Mouse (Mus musculus): ENCODE measurements around the gene Slc35e2. TPM values are rescaled to one million over a fixed set of nuclear protein-coding genes. Genes with fewer than 3 reads are reported as not detected.
A peak's percentile ranks its signal among the peaks of the same experiment; 100 is the strongest.
"Not testable (repeated sequence)": the region's sequence is repeated elsewhere in the genome, so short reads cannot be mapped to it uniquely, and the experiment has no call there.

Slc35e2 gene
- polyA plus RNA-seq, 1 experiment from 2014 or later, result 17.0 TPM

DNA sequence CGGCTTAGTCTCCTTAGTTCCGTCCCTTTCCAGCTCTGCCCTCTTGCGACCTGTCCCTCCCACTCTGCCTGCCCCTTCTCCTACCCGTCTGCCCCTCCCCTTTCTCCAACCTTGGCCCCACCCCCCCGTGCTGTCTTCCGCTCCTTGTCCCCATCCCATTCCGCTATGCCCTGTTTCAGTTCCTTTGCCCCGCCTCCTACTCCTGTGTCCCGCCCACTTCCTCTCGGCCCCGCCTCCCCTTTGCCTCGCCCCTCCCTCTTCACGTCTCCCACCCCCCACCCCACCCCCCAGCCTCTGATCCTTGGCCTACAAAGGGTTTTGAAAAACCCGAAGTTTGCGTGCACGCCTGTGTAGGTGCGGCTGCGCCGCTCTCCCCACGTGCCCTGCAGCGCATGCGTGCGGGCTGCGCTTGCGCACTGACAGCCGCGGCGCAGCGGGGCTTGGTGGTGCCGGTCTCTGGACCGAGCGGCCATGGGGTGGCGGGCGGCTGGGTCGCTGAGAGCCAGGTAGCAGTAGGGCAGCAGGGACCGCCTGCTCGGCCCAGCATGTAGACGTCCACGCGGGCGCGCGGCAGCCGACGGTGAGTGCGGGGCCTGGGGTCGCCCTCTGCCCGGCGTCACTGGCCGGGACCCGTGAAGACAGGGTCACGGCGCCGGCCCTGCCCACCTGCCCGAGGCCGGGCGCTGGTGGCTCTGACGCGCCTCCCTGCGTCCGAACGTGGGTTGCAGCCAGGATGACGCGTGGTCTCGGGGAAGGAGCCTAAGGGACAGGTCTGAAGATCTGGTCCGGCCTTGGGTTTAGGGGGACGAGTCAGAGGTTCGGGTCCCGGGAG is 37.6 kb upstream of the Slc35e2 start:
- peaks cover 4% of the 10 kb centered on the region for H3K4me1 ChIP-seq (replicated peaks; ENCODE audit: control insufficient read depth, insufficient read depth, low read length)
- H3K9ac ChIP-seq (ENCODE audit: low read depth, low read length), result peak overlapping the region; percentile 82
- peak overlapping the region; percentile 75 for H3K4me2 ChIP-seq (replicated peaks; ENCODE audit: low read depth, low read length)
- DNase-seq (ENCODE audit: low spot score) (peak; percentile 97), ATAC-seq (ENCODE audit: low FRiP score) (peak; percentile 96)
- H3K27ac ChIP-seq (ENCODE audit: low read depth, low read length), result peak overlapping the region; percentile 89
- H3K27me3 ChIP-seq (ENCODE audit: control insufficient read depth, insufficient read depth, low read length), result no peaks in the 10 kb centered on the region
- no peaks in the 10 kb centered on the region for H3K9me3 ChIP-seq (ENCODE audit: control insufficient read depth, low read length)
- H3K36me3 ChIP-seq (ENCODE audit: control insufficient read depth, insufficient read depth, low read length), result peaks cover 8% of the 10 kb centered on the region; the same call in 1 of the 2 replicates
- H3K4me3 ChIP-seq (ENCODE audit: low read depth, low read length), result peak overlapping the region; percentile 65
- under 1% methylated on average over 68 of the region's 69 CpGs for WGBS

DNA sequence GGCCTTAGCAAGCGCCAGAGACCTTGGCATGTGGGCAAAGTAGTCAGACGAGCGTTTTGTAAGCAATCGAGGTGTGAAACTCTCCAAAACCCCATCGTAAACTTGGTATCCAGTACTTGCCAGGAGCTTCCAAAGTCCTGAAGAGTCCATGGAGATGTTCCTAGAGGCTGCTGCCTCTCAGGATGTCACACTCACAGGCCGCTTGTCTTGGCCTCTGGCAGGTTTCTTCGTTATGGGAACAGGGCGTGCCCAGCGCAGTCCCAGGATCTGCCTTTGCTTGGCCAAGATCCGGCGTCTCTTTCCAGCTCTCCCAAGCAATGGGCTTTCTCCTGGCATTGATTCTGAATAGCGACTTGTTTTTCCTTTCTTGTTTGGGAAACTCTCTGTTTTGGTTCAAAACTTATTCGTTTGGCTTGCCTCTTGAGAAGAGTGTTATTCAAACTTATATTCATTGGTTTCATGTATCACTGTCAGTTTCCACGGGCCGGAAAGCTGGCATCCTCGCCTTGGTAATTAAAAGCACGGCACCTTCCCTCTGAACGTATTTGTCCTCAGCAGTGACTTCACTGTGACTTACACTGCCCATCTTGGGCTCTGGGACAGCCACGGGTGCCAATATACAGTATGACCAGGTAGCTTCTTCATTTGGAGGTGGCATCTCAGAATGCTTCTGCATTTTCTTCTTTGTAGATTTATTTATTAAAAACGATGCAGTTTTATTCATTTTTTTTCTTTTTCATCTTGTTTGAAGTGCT is 36.7 kb upstream of the Slc35e2 start:
- peaks cover 3% of the 10 kb centered on the region; the same call in 1 of the 2 replicates for H3K36me3 ChIP-seq (ENCODE audit: control insufficient read depth, insufficient read depth, low read length)
- no peak for DNase-seq (ENCODE audit: low spot score)
- H3K9me3 ChIP-seq (ENCODE audit: control insufficient read depth, low read length), result no peaks in the 10 kb centered on the region
- no peak for ATAC-seq (ENCODE audit: low FRiP score)
- peak overlapping the region; percentile 89 for H3K27ac ChIP-seq (ENCODE audit: low read depth, low read length)
- 16% methylated on average over 20 of the region's 20 CpGs for WGBS
- peaks cover 4% of the 10 kb centered on the region for H3K4me1 ChIP-seq (replicated peaks; ENCODE audit: control insufficient read depth, insufficient read depth, low read length)
- peak overlapping the region; percentile 65 for H3K4me3 ChIP-seq (ENCODE audit: low read depth, low read length)
- H3K4me2 ChIP-seq (replicated peaks; ENCODE audit: low read depth, low read length), result peak overlapping the region; percentile 75
- H3K27me3 ChIP-seq (ENCODE audit: control insufficient read depth, insufficient read depth, low read length), result no peaks in the 10 kb centered on the region
- H3K9ac ChIP-seq (ENCODE audit: low read depth, low read length), result peak overlapping the region; percentile 82

DNA sequence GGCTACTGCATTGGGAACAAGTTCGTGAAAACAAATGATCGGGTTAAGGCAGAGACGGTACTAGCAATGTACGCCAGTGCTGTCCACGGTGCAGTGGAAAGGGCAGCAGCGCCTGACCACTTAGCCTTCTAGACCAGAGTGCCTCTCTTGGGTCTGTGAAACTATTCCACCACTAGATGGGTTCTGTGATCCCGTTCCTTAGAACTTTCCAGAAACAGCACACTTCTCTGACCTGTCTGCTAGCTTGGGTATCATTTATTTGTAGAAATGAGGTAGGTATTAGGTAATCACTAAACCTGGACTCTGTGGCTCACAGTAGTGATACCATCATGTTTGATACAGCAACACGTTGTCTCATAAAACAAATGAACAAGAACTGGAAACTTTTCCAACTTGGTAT is 34.7 kb upstream of the Slc35e2 start:
- H3K9ac ChIP-seq (ENCODE audit: low read depth, low read length), result no peak overlapping the region
- WGBS, result 73% methylated on average over 8 of the region's 8 CpGs
- H3K4me1 ChIP-seq (replicated peaks; ENCODE audit: control insufficient read depth, insufficient read depth, low read length), result peaks cover 4% of the 10 kb centered on the region
- ATAC-seq (ENCODE audit: low FRiP score) (no peak), DNase-seq (ENCODE audit: low spot score) (no peak)
- H3K27ac ChIP-seq (ENCODE audit: low read depth, low read length), result no peak overlapping the region
- H3K4me3 ChIP-seq (ENCODE audit: low read depth, low read length), result no peak overlapping the region
- H3K27me3 ChIP-seq (ENCODE audit: control insufficient read depth, insufficient read depth, low read length), result no peaks in the 10 kb centered on the region
- H3K36me3 ChIP-seq (ENCODE audit: control insufficient read depth, insufficient read depth, low read length), result no peaks in the 10 kb centered on the region
- H3K4me2 ChIP-seq (replicated peaks; ENCODE audit: low read depth, low read length), result no peak overlapping the region
- H3K9me3 ChIP-seq (ENCODE audit: control insufficient read depth, low read length), result no peaks in the 10 kb centered on the region

DNA sequence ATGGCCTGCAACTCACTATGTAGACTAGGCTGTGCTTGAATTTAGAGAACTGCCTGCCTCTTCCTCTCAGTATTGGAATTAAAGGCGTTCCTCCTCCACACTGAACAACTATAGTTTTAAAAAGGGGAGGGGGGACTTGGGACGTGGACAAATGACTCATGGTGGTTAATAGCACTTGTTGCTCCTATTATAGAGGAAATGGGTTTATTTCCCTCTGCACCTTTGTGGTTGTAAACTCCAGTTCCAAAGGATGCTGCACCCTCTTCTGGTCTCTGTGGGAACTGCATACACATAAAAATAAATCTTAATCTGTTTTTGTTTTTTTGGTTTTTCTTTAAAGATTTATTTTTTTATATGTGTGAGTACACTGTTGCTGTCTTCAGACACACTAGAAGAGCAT is 33.0 kb upstream of the Slc35e2 start:
- Histone ChIP-seq H3K4me3 (ENCODE audit: low read depth, low read length) (no peak overlapping the region), H3K9me3 (ENCODE audit: control insufficient read depth, low read length) (no peaks in the 10 kb centered on the region), H3K9ac (ENCODE audit: low read depth, low read length) (no peak overlapping the region), H3K27ac (ENCODE audit: low read depth, low read length) (no peak overlapping the region), H3K4me2 (replicated peaks; ENCODE audit: low read depth, low read length) (no peak overlapping the region), H3K36me3 (ENCODE audit: control insufficient read depth, insufficient read depth, low read length) (no peaks in the 10 kb centered on the region), H3K4me1 (replicated peaks; ENCODE audit: control insufficient read depth, insufficient read depth, low read length) (no peaks in the 10 kb centered on the region; the same call in 1 of the 2 replicates), H3K27me3 (ENCODE audit: control insufficient read depth, insufficient read depth, low read length) (no peaks in the 10 kb centered on the region)
- DNase-seq (ENCODE audit: low spot score) (peak; percentile 40), ATAC-seq (ENCODE audit: low FRiP score) (no peak)
- 34% methylated on average over 2 of the region's 2 CpGs for WGBS

DNA sequence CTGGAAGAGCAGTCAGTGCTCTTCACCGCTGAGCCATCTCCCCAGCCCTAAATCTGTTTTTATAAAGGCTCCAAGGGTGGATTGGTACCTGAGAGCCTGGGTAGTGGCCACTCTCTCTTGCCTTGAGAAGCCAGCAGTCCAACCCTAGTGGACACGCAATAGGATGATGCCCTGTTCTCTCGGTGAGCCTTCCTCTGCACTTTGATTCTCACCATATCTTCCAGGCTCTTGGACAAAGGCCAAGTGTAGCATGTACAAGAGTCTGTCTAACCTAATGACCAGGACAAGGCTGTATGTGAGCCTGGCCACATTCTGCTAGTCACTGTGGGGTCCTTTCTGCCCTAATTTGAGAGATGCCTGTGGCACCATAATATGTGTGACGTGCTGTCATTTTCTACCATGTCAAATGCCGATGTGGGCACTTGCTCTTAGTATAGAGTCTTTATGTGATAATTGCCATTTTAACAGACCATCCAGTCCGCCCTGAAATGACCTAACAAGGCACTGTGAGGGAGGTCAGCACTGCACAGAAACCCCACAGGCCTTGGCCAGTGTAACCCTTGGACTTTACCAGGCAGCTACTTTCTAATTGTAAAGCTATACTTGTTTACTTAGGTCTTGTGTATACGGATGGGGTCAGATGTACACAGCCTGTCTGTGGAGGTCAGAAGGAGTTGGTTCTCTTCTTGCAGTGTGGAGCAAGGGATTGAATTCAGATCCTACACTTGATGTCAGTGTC is 32.4 kb upstream of the Slc35e2 start:
- H3K9me3 ChIP-seq (ENCODE audit: control insufficient read depth, low read length), result no peaks in the 10 kb centered on the region
- no peaks in the 10 kb centered on the region for H3K36me3 ChIP-seq (ENCODE audit: control insufficient read depth, insufficient read depth, low read length)
- H3K4me1 ChIP-seq (replicated peaks; ENCODE audit: control insufficient read depth, insufficient read depth, low read length), result no peaks in the 10 kb centered on the region; the same call in 1 of the 2 replicates
- DNase-seq (ENCODE audit: low spot score) (no peak), ATAC-seq (ENCODE audit: low FRiP score) (no peak)
- 92% methylated on average over 7 of the region's 7 CpGs for WGBS
- H3K27ac ChIP-seq (ENCODE audit: low read depth, low read length), result no peak overlapping the region
- H3K27me3 ChIP-seq (ENCODE audit: control insufficient read depth, insufficient read depth, low read length), result no peaks in the 10 kb centered on the region
- no peak overlapping the region for H3K4me2 ChIP-seq (replicated peaks; ENCODE audit: low read depth, low read length)
- H3K9ac ChIP-seq (ENCODE audit: low read depth, low read length), result no peak overlapping the region
- H3K4me3 ChIP-seq (ENCODE audit: low read depth, low read length), result no peak overlapping the region

DNA sequence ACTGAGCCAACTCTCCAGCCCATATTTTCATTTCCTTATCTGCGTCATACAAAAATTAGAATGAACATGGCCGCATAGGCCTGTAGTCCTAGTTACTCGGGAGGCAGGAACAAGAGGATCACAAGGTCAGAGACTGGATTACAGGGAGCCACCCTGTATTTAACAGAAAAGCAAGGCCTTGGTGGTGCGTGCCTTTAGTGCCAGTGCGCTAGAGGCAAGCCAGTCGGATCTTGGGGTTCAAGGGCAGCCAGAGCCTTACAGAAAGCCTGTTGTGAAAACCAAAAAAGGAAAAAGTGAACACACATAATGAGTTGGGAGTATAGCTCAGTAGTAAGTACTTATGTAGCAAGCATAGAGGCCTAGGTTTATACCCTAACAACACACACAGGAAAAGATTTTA is 31.4 kb upstream of the Slc35e2 start:
- 94% methylated on average over 6 of the region's 6 CpGs for WGBS
- ATAC-seq (ENCODE audit: low FRiP score), result no peak

DNA sequence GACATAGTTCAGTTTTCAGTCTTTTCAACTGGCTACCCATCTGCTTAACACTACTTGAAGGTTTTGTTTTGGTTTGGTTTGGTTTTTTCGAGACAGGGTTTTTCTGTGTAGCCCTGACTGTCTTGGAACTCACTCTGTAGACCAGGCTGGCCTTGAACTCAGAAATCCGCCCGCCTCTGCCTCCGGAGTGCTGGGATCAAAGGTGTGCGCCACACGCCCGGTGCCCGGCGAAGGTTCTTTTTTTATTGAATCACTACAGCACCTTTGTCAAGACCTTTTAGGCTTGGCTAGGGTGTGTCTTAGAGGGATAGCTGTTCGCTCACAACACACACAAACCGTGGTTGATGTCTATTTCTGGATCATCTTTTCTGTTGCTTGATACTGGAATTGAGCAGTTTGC is 30.9 kb upstream of the Slc35e2 start:
- ATAC-seq (ENCODE audit: low FRiP score); DNase-seq (ENCODE audit: low spot score): not testable (repeated sequence)
- 93% methylated on average over 11 of the region's 11 CpGs for WGBS

More for the DNA sequence above, 31.4 kb upstream of the Slc35e2 start:
- H3K4me2 ChIP-seq (replicated peaks; ENCODE audit: low read depth, low read length), result no peak overlapping the region
- H3K36me3 ChIP-seq (ENCODE audit: control insufficient read depth, insufficient read depth, low read length), result no peaks in the 10 kb centered on the region
- no peak for DNase-seq (ENCODE audit: low spot score)
- H3K9me3 ChIP-seq (ENCODE audit: control insufficient read depth, low read length), result no peaks in the 10 kb centered on the region
- H3K4me3 ChIP-seq (ENCODE audit: low read depth, low read length), result no peak overlapping the region
- H3K9ac ChIP-seq (ENCODE audit: low read depth, low read length), result no peak overlapping the region
- no peaks in the 10 kb centered on the region for H3K4me1 ChIP-seq (replicated peaks; ENCODE audit: control insufficient read depth, insufficient read depth, low read length)
- no peak overlapping the region for H3K27ac ChIP-seq (ENCODE audit: low read depth, low read length)
- H3K27me3 ChIP-seq (ENCODE audit: control insufficient read depth, insufficient read depth, low read length), result no peaks in the 10 kb centered on the region

DNA sequence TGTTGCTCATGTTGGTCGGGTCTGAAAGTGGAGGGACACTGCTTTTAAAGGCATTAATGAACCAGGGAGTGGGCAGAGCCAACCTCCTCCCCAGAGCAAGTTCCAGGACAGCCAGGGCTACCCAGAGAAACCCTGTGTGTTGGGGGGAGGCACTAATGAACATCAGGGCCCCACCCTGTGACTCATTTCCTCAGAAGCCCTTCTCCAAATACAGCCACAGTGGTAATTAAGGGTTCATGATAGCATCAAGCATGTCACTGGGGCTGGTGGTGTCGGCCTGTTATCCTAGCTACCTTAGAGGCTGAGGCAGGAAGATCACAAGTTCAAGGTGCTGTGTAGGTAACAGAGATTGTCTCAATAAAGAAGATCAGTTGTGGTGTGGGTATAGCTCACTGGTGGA is 29.8 kb upstream of the Slc35e2 start:
- Histone ChIP-seq H3K36me3 (ENCODE audit: control insufficient read depth, insufficient read depth, low read length) (no peaks in the 10 kb centered on the region), H3K4me3 (ENCODE audit: low read depth, low read length) (no peak overlapping the region), H3K9me3 (ENCODE audit: control insufficient read depth, low read length) (no peaks in the 10 kb centered on the region), H3K27ac (ENCODE audit: low read depth, low read length) (no peak overlapping the region), H3K4me1 (replicated peaks; ENCODE audit: control insufficient read depth, insufficient read depth, low read length) (no peaks in the 10 kb centered on the region), H3K4me2 (replicated peaks; ENCODE audit: low read depth, low read length) (no peak overlapping the region), H3K27me3 (ENCODE audit: control insufficient read depth, insufficient read depth, low read length) (no peaks in the 10 kb centered on the region), H3K9ac (ENCODE audit: low read depth, low read length) (no peak overlapping the region)
- no peak for DNase-seq (ENCODE audit: low spot score)
- no peak for ATAC-seq (ENCODE audit: low FRiP score)
- WGBS, result 85% methylated on average over 2 of the region's 2 CpGs

More for the DNA sequence above, 30.9 kb upstream of the Slc35e2 start:
- H3K4me1 ChIP-seq (replicated peaks; ENCODE audit: control insufficient read depth, insufficient read depth, low read length); H3K4me2 ChIP-seq (replicated peaks; ENCODE audit: low read depth, low read length); H3K36me3 ChIP-seq (ENCODE audit: control insufficient read depth, insufficient read depth, low read length); H3K27me3 ChIP-seq (ENCODE audit: control insufficient read depth, insufficient read depth, low read length); H3K4me3 ChIP-seq (ENCODE audit: low read depth, low read length); H3K27ac ChIP-seq (ENCODE audit: low read depth, low read length); H3K9ac ChIP-seq (ENCODE audit: low read depth, low read length); H3K9me3 ChIP-seq (ENCODE audit: control insufficient read depth, low read length): not testable (repeated sequence)

Data from hindbrain, embryonic 11.5 days (tissue).